In the genomic region with DNA sequence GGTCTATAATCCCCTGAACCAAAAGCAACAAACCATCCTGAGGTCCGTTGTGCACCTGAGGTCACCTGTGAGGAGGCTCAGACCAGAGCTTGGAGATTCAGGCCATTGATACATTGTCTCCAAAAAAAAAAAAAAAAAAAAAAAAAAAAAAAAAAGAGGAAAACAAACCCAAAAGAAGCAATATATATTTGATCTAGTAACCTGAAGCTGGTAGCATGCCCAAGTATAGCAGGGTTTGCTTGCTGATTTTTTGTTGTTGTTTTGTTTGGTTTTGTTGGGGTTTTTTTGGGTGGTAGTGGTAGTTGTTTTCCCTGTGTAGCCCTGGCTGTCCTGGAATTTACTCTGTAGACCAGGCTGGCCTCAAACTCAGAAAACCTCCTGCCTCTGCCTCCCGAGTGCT, we compare ENCODE assay signal across 8 mouse cellular contexts. TPM values are rescaled to one million over a fixed set of nuclear protein-coding genes. Genes with fewer than 3 reads are reported as not detected.
DNase-seq lines count a peak whose midpoint lies in the region; ATAC-seq and TF ChIP-seq lines count a peak whose summit lies in the region.

No protein-coding gene starts in this region.

- peak overlapping the region; percentile 38 for H3K9ac ChIP-seq in heart, embryonic 16.5 days (ENCODE audit: low read length)
- peak overlapping the region; percentile 70 for H3K9ac ChIP-seq in ES-Bruce4 (ENCODE audit: low read depth, poor library complexity, severe bottlenecking)
- H3K9ac ChIP-seq in forebrain, embryonic 13.5 days = peak overlapping the region; percentile 46; the same call in 1 of the 2 replicates
- peak overlapping the region; percentile 86 for H3K9ac ChIP-seq in liver, embryonic 12.5 days

- no peak for TF ChIP-seq EP300 in ES-Bruce4 (IDR thresholded peaks at IDR 0.05; ENCODE audit: insufficient read depth, low read depth, low read length)

- H3K4me3 ChIP-seq in heart, embryonic 16.5 days (ENCODE audit: low read length) = peak overlapping the region; percentile 83
- H3K4me3 ChIP-seq in ES-Bruce4 (ENCODE audit: low read depth, low read length) = peak overlapping the region; percentile 61
- H3K4me3 ChIP-seq in forebrain, embryonic 13.5 days = peak overlapping the region; percentile 63
- H3K4me3 ChIP-seq in liver, embryonic 12.5 days = peak overlapping the region; percentile 76

- peaks cover 6% of the 10 kb centered on the region; the same call in 1 of the 2 replicates for H3K4me1 ChIP-seq in heart, embryonic 16.5 days (ENCODE audit: control insufficient read depth, insufficient read depth, low read length)
- H3K4me1 ChIP-seq in ES-Bruce4 (ENCODE audit: control insufficient read depth, insufficient read depth, low read length) = no peaks in the 10 kb centered on the region
- peaks cover 15% of the 10 kb centered on the region for H3K4me1 ChIP-seq in forebrain, embryonic 13.5 days
- H3K4me1 ChIP-seq in liver, embryonic 12.5 days = peaks cover 31% of the 10 kb centered on the region

- H3K36me3 ChIP-seq in heart, embryonic 16.5 days (ENCODE audit: control insufficient read depth, insufficient read depth) = no peaks in the 10 kb centered on the region
- H3K36me3 ChIP-seq in ES-Bruce4 (ENCODE audit: control insufficient read depth, insufficient read depth, low read length, poor library complexity, severe bottlenecking) = peaks cover 33% of the 10 kb centered on the region
- peaks cover 17% of the 10 kb centered on the region for H3K36me3 ChIP-seq in forebrain, embryonic 13.5 days (ENCODE audit: poor library complexity, severe bottlenecking)
- H3K36me3 ChIP-seq in liver, embryonic 12.5 days = peaks cover 38% of the 10 kb centered on the region

- H3K4me2 ChIP-seq in heart, embryonic 16.5 days (ENCODE audit: low read depth, low read length) = peak overlapping the region; percentile 72
- H3K4me2 ChIP-seq in forebrain, embryonic 13.5 days = peak overlapping the region; percentile 69
- H3K4me2 ChIP-seq in liver, embryonic 12.5 days = peak overlapping the region; percentile 80

- no peaks in the 10 kb centered on the region for H3K9me3 ChIP-seq in heart, embryonic 16.5 days (replicated peaks; ENCODE audit: control insufficient read depth, low read length)
- H3K9me3 ChIP-seq in ES-Bruce4 (replicated peaks; ENCODE audit: control insufficient read depth, insufficient read depth, low read length, poor library complexity, severe bottlenecking) = no peaks in the 10 kb centered on the region
- H3K9me3 ChIP-seq in forebrain, embryonic 13.5 days (replicated peaks) = no peaks in the 10 kb centered on the region
- H3K9me3 ChIP-seq in liver, embryonic 12.5 days (replicated peaks) = no peaks in the 10 kb centered on the region

- ATAC-seq in heart, embryonic 16.5 days (replicated peaks; ENCODE audit: extremely low read depth, insufficient read depth, low FRiP score) = no peak
- no peak for ATAC-seq in forebrain, embryonic 13.5 days
- no peak for ATAC-seq in liver, embryonic 12.5 days
- ATAC-seq in granulocyte monocyte progenitor cell, adult 5-6 weeks (replicated peaks; ENCODE audit: poor library complexity, severe bottlenecking) = no peak

- TF ChIP-seq POLR2A in ES-Bruce4 (IDR thresholded peaks at IDR 0.05; ENCODE audit: insufficient read depth, low read length) = no peak

- DNase-seq in heart, adult 9 months (ENCODE audit: low spot score in 2 of 2) = no peak
- DNase-seq in spleen, adult 12 weeks (ENCODE audit: low spot score) = no peak
- DNase-seq in layer of hippocampus, postnatal 10 days (ENCODE audit: low spot score in 2 of 2) = no peak

- no peaks in the 10 kb centered on the region for H3K27me3 ChIP-seq in heart, embryonic 16.5 days (ENCODE audit: control insufficient read depth, insufficient read depth, low read length)
- no peaks in the 10 kb centered on the region for H3K27me3 ChIP-seq in ES-Bruce4 (ENCODE audit: control insufficient read depth, insufficient read depth, low read length, poor library complexity, severe bottlenecking)
- H3K27me3 ChIP-seq in forebrain, embryonic 13.5 days = no peaks in the 10 kb centered on the region
- no peaks in the 10 kb centered on the region for H3K27me3 ChIP-seq in liver, embryonic 12.5 days (replicated peaks)

- H3K27ac ChIP-seq in heart, embryonic 16.5 days (ENCODE audit: low read length) = no peak overlapping the region
- no peak overlapping the region for H3K27ac ChIP-seq in ES-Bruce4 (ENCODE audit: insufficient read depth, low read length)
- no peak overlapping the region for H3K27ac ChIP-seq in forebrain, embryonic 13.5 days
- H3K27ac ChIP-seq in liver, embryonic 12.5 days = no peak overlapping the region

- 70% methylated on average over 2 of the region's 2 CpGs for WGBS in heart, embryonic 16.5 days
- WGBS in forebrain, embryonic 13.5 days = 69% methylated on average over 2 of the region's 2 CpGs
- WGBS in liver, embryonic 12.5 days (ENCODE audit: insufficient replicate concordance) = 73% methylated on average over 2 of the region's 2 CpGs

- TF ChIP-seq CTCF in ES-Bruce4 (IDR thresholded peaks at IDR 0.05; ENCODE audit: low read depth, low read length) = no peak

RNA-seq across cellular contexts. Expression of a gene that starts 1.5 kb away (rescaled TPM):
- 6.2 and 6.9 TPM in 2 replicates for polyA plus RNA-seq in heart, embryonic 16.5 days (2015; fragmentation: Nextera tagmentation; extraction: Ambion mirVana)
- 43.0 and 43.2 TPM in 2 replicates for polyA plus RNA-seq in ES-Bruce4 (2011; ENCODE audit: insufficient read depth, insufficient read length, low read depth, missing spikeins)
- 8.9 and 9.2 TPM in 2 replicates for polyA plus RNA-seq in forebrain, embryonic 13.5 days (2015; fragmentation: Nextera tagmentation; extraction: Ambion mirVana)
- 6.6 and 8.1 TPM in 2 replicates for polyA plus RNA-seq in liver, embryonic 12.5 days (2016; fragmentation: Nextera tagmentation; extraction: Ambion mirVana)
- total RNA-seq in granulocyte monocyte progenitor cell, adult 5-6 weeks (2014; fragmentation: Nextera tagmentation) = 6.0 and 6.2 TPM in 2 replicates
- 8.7 and 12.6 TPM in 2 replicates for total RNA-seq in granulocyte monocyte progenitor cell, adult 5-6 weeks (2017)
- 1 to 10 TPM; 4.0 to 5.8 TPM for total RNA-seq in layer of hippocampus, postnatal 10 days (2021)

RNA-seq across cellular contexts. Expression of a gene that starts 14.5 kb away (rescaled TPM):
- polyA plus RNA-seq in heart, embryonic 16.5 days (2015; fragmentation: Nextera tagmentation; extraction: Ambion mirVana) = 7.5 and 8.7 TPM in 2 replicates
- 7.8 and 8.7 TPM in 2 replicates for polyA plus RNA-seq in ES-Bruce4 (2011; ENCODE audit: insufficient read depth, insufficient read length, low read depth, missing spikeins)
- polyA plus RNA-seq in forebrain, embryonic 13.5 days (2015; fragmentation: Nextera tagmentation; extraction: Ambion mirVana) = 8.8 and 9.5 TPM in 2 replicates
- polyA plus RNA-seq in liver, embryonic 12.5 days (2016; fragmentation: Nextera tagmentation; extraction: Ambion mirVana) = 2.7 TPM in 2 replicates
- total RNA-seq in granulocyte monocyte progenitor cell, adult 5-6 weeks (2014; fragmentation: Nextera tagmentation) = 3.4 and 9.3 TPM in 2 replicates
- total RNA-seq in granulocyte monocyte progenitor cell, adult 5-6 weeks (2017) = 1.4 and 2.1 TPM in 2 replicates
- total RNA-seq in layer of hippocampus, postnatal 10 days (2021) = 10 to 100 TPM; 23.0 to 23.9 TPM

RNA-seq across cellular contexts. Expression of a gene that starts 21.0 kb away (rescaled TPM):
- 163 and 169 TPM in 2 replicates for polyA plus RNA-seq in heart, embryonic 16.5 days (2015; fragmentation: Nextera tagmentation; extraction: Ambion mirVana)
- polyA plus RNA-seq in ES-Bruce4 (2011; ENCODE audit: insufficient read depth, insufficient read length, low read depth, missing spikeins) = 58.9 and 63.0 TPM in 2 replicates
- 171 and 172 TPM in 2 replicates for polyA plus RNA-seq in forebrain, embryonic 13.5 days (2015; fragmentation: Nextera tagmentation; extraction: Ambion mirVana)
- polyA plus RNA-seq in liver, embryonic 12.5 days (2016; fragmentation: Nextera tagmentation; extraction: Ambion mirVana) = 119 and 129 TPM in 2 replicates
- 226 and 256 TPM in 2 replicates for total RNA-seq in granulocyte monocyte progenitor cell, adult 5-6 weeks (2014; fragmentation: Nextera tagmentation)
- 47.5 and 60.5 TPM in 2 replicates for total RNA-seq in granulocyte monocyte progenitor cell, adult 5-6 weeks (2017)
- total RNA-seq in layer of hippocampus, postnatal 10 days (2021) = 100 to 1,000 TPM; 106 to 112 TPM

RNA-seq across cellular contexts. Expression of a gene that starts 22.7 kb away (rescaled TPM):
- 1.2 and 1.3 TPM in 2 replicates for polyA plus RNA-seq in heart, embryonic 16.5 days (2015; fragmentation: Nextera tagmentation; extraction: Ambion mirVana)
- polyA plus RNA-seq in ES-Bruce4 (2011; ENCODE audit: insufficient read depth, insufficient read length, low read depth, missing spikeins) = 23.5 and 24.5 TPM in 2 replicates
- 5.9 TPM in 2 replicates for polyA plus RNA-seq in forebrain, embryonic 13.5 days (2015; fragmentation: Nextera tagmentation; extraction: Ambion mirVana)
- polyA plus RNA-seq in liver, embryonic 12.5 days (2016; fragmentation: Nextera tagmentation; extraction: Ambion mirVana) = 0.29 and 0.36 TPM in 2 replicates
- total RNA-seq in granulocyte monocyte progenitor cell, adult 5-6 weeks (2014; fragmentation: Nextera tagmentation) = 7.2 and 10.1 TPM in 2 replicates
- 0.31 and 0.69 TPM in 2 replicates for total RNA-seq in granulocyte monocyte progenitor cell, adult 5-6 weeks (2017)
- 100 to 1,000 TPM; 450 to 479 TPM for total RNA-seq in layer of hippocampus, postnatal 10 days (2021)

RNA-seq across cellular contexts. Expression of a gene that starts 54.6 kb away (rescaled TPM):
- polyA plus RNA-seq in heart, embryonic 16.5 days (2015; fragmentation: Nextera tagmentation; extraction: Ambion mirVana) = 10.0 and 12.0 TPM in 2 replicates
- 11.0 and 12.4 TPM in 2 replicates for polyA plus RNA-seq in ES-Bruce4 (2011; ENCODE audit: insufficient read depth, insufficient read length, low read depth, missing spikeins)
- 17.4 and 17.7 TPM in 2 replicates for polyA plus RNA-seq in forebrain, embryonic 13.5 days (2015; fragmentation: Nextera tagmentation; extraction: Ambion mirVana)
- 8.9 and 9.2 TPM in 2 replicates for polyA plus RNA-seq in liver, embryonic 12.5 days (2016; fragmentation: Nextera tagmentation; extraction: Ambion mirVana)
- total RNA-seq in granulocyte monocyte progenitor cell, adult 5-6 weeks (2014; fragmentation: Nextera tagmentation) = 9.4 and 14.4 TPM in 2 replicates
- 14.3 and 17.7 TPM in 2 replicates for total RNA-seq in granulocyte monocyte progenitor cell, adult 5-6 weeks (2017)
- total RNA-seq in layer of hippocampus, postnatal 10 days (2021) = 10 to 100 TPM; 11.8 to 14.0 TPM
